In the genomic region with DNA sequence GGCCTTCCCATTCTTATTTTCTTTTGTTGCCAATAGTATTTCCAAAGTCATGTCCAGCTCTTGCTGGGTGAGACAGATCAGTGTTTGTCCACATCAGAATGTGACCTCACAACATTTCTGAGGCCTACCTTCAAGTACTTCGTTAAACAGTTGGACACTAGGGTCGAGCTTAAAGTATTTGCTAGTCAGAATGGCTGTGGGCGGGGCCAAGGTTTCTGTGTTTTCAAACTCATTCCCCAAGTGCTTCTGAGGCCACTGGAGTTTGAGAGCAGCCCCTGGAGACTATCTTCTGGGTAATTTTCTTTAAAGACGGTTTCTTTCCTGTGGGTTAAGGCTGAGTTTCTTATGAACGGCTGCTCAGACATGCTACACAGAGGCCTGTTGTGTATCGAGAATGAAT, we compare ENCODE assay signal across 17 mouse cellular contexts. TPM values are rescaled to one million over a fixed set of nuclear protein-coding genes. Genes with fewer than 3 reads are reported as not detected.
DNase-seq lines count a peak whose midpoint lies in the region; ATAC-seq and TF ChIP-seq lines count a peak whose summit lies in the region.
"Had no signal": no experiment of that assay in that cellular context is flagged by ENCODE, and none has a peak within 500 bp of the region (broad histone marks: within the 10 kb centered on the region; RNA-seq: fewer than 3 reads in every experiment).

No protein-coding gene starts in this region.

- intact Hi-C loops in gastrocnemius, adult 2 months (cut with DNase I): no loop called here
- intact Hi-C loops in gastrocnemius, postnatal 36 days (cut with DNase I): no loop called here

- H3K4me1 ChIP-seq in kidney, embryonic 15.5 days: peaks cover 11% of the 10 kb centered on the region

- TF ChIP-seq CTCF in gastrocnemius, adult 2 months (IDR thresholded peaks at IDR 0.05): no peak

- 76% methylated on average over 6 of the region's 6 CpGs for WGBS in kidney, embryonic 15.5 days

- DNase-seq in gastrocnemius, adult 2 months: no peak
- DNase-seq in gastrocnemius, postnatal 10 days: no peak
- peak; percentile 56 for DNase-seq in A20 (ENCODE audit: low read depth, low spot score)
- peak; percentile 12 for DNase-seq in c-Kit-positive CD71-negative TER-119-negative erythroid progenitor cells, embryonic 14.5 days (ENCODE audit: low read depth)
- peak; percentile 75 for DNase-seq in lung, postnatal 10 days
- no peak for DNase-seq in ovary, postnatal 10 days (ENCODE audit: low spot score)
- no peak for DNase-seq in gastrocnemius, postnatal 36 days
- DNase-seq: cerebellum, adult 9-11 months; heart, postnatal 4 days; kidney, postnatal 14 days; retina, postnatal 1 day; thymus, postnatal 36 days had no signal

- no peak for ATAC-seq in kidney, embryonic 15.5 days (replicated peaks; ENCODE audit: low FRiP score)

- H3K27me3 ChIP-seq in kidney, embryonic 15.5 days: no peaks in the 10 kb centered on the region
- H3K27me3 ChIP-seq: neural tube, embryonic 13.5 days; stomach, embryonic 15.5 days had no signal

- peaks cover 18% of the 10 kb centered on the region for H3K36me3 ChIP-seq in kidney, embryonic 15.5 days

- no peak overlapping the region for H3K9ac ChIP-seq in kidney, embryonic 15.5 days
- H3K9ac ChIP-seq: neural tube, embryonic 13.5 days; stomach, embryonic 15.5 days had no signal

- H3K4me3 ChIP-seq in gastrocnemius, adult 2 months: no peak overlapping the region
- no peak overlapping the region for H3K4me3 ChIP-seq in kidney, embryonic 15.5 days (replicated peaks)
- H3K4me3 ChIP-seq: forebrain, embryonic 10.5 days; heart, embryonic 10.5 days; neural tube, embryonic 13.5 days; stomach, embryonic 15.5 days had no signal

- H3K4me2 ChIP-seq in kidney, embryonic 15.5 days: no peak overlapping the region
- H3K4me2 ChIP-seq: neural tube, embryonic 13.5 days; stomach, embryonic 15.5 days had no signal

- peak overlapping the region; percentile 56; the same call in 1 of the 2 replicates for H3K27ac ChIP-seq in gastrocnemius, adult 2 months
- H3K27ac ChIP-seq in kidney, embryonic 15.5 days: no peak overlapping the region
- H3K27ac ChIP-seq: forebrain, embryonic 10.5 days; heart, embryonic 10.5 days; stomach, embryonic 15.5 days had no signal

- H3K9me3 ChIP-seq in kidney, embryonic 15.5 days (replicated peaks): no peaks in the 10 kb centered on the region
- H3K9me3 ChIP-seq: forebrain, embryonic 10.5 days; heart, embryonic 10.5 days; neural tube, embryonic 13.5 days; stomach, embryonic 15.5 days had no signal

RNA-seq across cellular contexts. Expression of gene Clasp1, which starts 9.7 kb away (rescaled TPM):
- 10 to 100 TPM; 45.9 to 50.5 TPM for total RNA-seq in gastrocnemius, adult 2 months (2021)
- total RNA-seq in gastrocnemius, postnatal 10 days (2021): 10 to 100 TPM; 78.7 to 90.1 TPM
- total RNA-seq in gastrocnemius, postnatal 36 days (2021): 10 to 100 TPM; 42.5 to 43.6 TPM
- 43.9 and 50.1 TPM in 2 replicates for polyA plus RNA-seq in kidney, embryonic 15.5 days (2015; fragmentation: Nextera tagmentation; extraction: Ambion mirVana)

Comparison
In these comparisons a context has a peak if more than half of its experiments do, and no peak if none do; other contexts are left out.
1. DNase-seq: peak in A20 (single experiment), c-Kit-positive CD71-negative TER-119-negative erythroid progenitor cells, embryonic 14.5 days (single experiment) and lung, postnatal 10 days (single experiment); none in gastrocnemius, adult 2 months (single experiment), gastrocnemius, postnatal 10 days (single experiment), ovary, postnatal 10 days (single experiment) and gastrocnemius, postnatal 36 days (0 of 2).